Mouse (Mus musculus) macrophage (primary cell): Measurements from ENCODE around the gene Slc6a18. TPM values are rescaled to one million over a fixed set of nuclear protein-coding genes. Genes with fewer than 3 reads are reported as not detected.

Experiments
- polyA plus RNA-seq: library from polyadenylated mRNA; stranded (reverse); fragments of 250-400 nt; gene quantifications from 3 replicates; pipeline ENCODE4 v1.2.4, GENCODE M21; 2018; ENCODE audit warnings: inconsistent platforms

Gene Slc6a18
- polyA plus RNA-seq, 1 experiment from 2014 or later: not detected

Other genes starting within 250 kb of the Slc6a18 start
- gene Lpcat1, start 210.8 kb downstream of the Slc6a18 start, polyA plus RNA-seq: 18.3 to 26.7 TPM (median 26.4 TPM) in 3 replicates
- not detected in 3 replicates for gene Slc6a3, start 141.3 kb downstream of the Slc6a18 start, polyA plus RNA-seq
- gene Clptm1l, start 74.0 kb downstream of the Slc6a18 start, polyA plus RNA-seq: 124 to 232 TPM (median 145 TPM) in 3 replicates
- 0.05 TPM in 1 of 3 replicates, not detected in the others for gene Tert, start 51.1 kb downstream of the Slc6a18 start, polyA plus RNA-seq
- gene Slc6a19, start 26.8 kb upstream of the Slc6a18 start, polyA plus RNA-seq: 0.06 to 0.17 TPM (median 0.09 TPM) in 3 replicates
- gene Slc12a7, start 55.1 kb upstream of the Slc6a18 start, polyA plus RNA-seq: 20.1 to 50.4 TPM (median 26.2 TPM) in 3 replicates
- not detected in 3 replicates for gene Nkd2, start 169.6 kb upstream of the Slc6a18 start, polyA plus RNA-seq